Mouse (Mus musculus): ENCODE measurements around the gene Pdcd4. TPM values are rescaled to one million over a fixed set of nuclear protein-coding genes. Genes with fewer than 3 reads are reported as not detected.

Pdcd4 gene
- polyA plus RNA-seq, 1 experiment, result 30.8 TPM

DNA sequence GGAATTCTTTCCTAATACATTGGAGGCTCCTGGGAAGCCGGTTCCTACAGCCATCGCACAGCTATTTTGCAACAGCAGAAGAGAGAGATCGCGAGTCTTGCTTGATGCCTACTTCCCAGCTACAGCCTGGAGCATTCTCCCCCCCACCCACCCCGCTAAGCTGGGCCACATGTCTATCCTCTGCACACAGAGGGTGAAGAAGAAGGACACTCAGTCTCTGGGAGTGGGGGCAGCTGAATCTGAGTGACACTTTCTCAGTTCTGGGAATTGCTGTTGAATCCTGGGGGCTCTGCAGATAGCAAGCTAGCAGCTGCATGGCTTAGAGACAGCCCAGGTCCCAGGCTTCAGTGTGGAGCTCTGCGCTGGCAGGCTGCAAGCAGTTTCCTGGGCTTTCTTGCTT lies 34.1 kb upstream of the Pdcd4 start:
- TF ChIP-seq POLR2A (IDR thresholded peaks at IDR 0.05; ENCODE audit: borderline replicate concordance, extremely low read depth, insufficient read depth, insufficient read length, poor library complexity, severe bottlenecking) (no peak), CTCF (IDR thresholded peaks at IDR 0.05; ENCODE audit: borderline replicate concordance, extremely low read depth, insufficient read depth, insufficient read length) (no peak)
- peak; percentile 54 for DNase-seq (ENCODE audit: low read depth)

DNA sequence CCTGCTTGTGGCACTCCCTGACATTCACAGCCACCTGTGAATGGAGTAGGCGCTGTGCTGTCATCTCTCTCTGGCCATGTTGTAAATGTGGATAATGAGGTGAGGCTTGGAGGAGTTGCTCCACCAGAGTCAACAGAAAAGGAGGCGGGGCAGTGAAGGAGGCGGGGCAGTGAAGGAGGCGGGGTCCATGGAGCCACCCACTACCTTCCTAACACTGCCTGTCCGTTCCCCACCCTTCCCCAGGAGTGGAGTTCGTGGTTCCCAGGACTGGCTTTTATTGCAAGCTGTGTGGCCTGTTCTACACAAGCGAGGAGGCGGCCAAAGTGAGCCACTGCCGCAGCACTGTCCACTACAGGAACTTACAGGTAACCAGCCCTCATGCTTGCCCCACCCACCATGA lies 32.9 kb upstream of the Pdcd4 start:
- no peak for TF ChIP-seq POLR2A (IDR thresholded peaks at IDR 0.05; ENCODE audit: borderline replicate concordance, extremely low read depth, insufficient read depth, insufficient read length, poor library complexity, severe bottlenecking)
- TF ChIP-seq CTCF (IDR thresholded peaks at IDR 0.05; ENCODE audit: borderline replicate concordance, extremely low read depth, insufficient read depth, insufficient read length), result no peak
- no peak for DNase-seq (ENCODE audit: low read depth)

DNA sequence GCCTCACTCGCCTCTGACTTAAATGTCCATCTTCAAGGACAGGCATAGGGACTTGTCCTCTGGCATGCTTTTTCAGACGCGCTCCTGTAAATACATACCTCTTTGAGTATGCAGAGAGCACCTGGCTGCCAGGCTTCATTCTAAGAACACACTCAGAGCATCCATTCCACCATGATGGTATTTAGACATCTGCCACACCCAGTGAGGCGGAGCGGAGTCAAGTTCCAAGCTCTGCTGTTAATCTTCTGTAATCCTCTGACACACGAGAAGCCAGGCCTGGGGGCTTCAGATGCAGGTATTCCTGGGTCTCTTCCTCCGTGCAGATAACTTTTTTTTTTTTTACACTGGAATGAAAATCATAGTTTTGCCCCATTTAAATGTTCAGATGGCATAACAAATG lies 32.4 kb upstream of the Pdcd4 start:
- TF ChIP-seq CTCF (IDR thresholded peaks at IDR 0.05; ENCODE audit: borderline replicate concordance, extremely low read depth, insufficient read depth, insufficient read length) (no peak), POLR2A (IDR thresholded peaks at IDR 0.05; ENCODE audit: borderline replicate concordance, extremely low read depth, insufficient read depth, insufficient read length, poor library complexity, severe bottlenecking) (no peak)
- DNase-seq (ENCODE audit: low read depth), result no peak

DNA sequence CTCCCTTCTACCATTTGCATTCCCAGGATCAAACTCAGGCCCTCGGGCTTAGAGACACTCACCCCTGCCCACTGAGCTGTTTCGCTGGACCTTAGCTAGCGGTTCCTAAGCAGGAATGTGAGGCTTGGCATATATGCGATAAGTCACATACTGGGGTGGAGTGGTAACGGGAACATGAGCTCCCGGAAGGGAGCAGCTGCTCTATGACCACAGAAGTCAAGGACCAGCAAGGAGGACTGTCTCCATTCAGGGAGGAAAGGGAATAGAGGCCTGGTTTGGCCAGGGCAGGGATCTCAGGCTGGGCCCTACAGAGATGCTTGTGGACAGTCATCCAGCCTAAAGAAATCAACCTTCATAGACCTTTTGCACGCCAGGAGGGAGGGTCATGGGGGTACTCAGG lies 30.7 kb upstream of the Pdcd4 start:
- DNase-seq (ENCODE audit: low read depth), result no peak
- TF ChIP-seq POLR2A (IDR thresholded peaks at IDR 0.05; ENCODE audit: borderline replicate concordance, extremely low read depth, insufficient read depth, insufficient read length, poor library complexity, severe bottlenecking) (no peak), CTCF (IDR thresholded peaks at IDR 0.05; ENCODE audit: borderline replicate concordance, extremely low read depth, insufficient read depth, insufficient read length) (no peak)

DNA sequence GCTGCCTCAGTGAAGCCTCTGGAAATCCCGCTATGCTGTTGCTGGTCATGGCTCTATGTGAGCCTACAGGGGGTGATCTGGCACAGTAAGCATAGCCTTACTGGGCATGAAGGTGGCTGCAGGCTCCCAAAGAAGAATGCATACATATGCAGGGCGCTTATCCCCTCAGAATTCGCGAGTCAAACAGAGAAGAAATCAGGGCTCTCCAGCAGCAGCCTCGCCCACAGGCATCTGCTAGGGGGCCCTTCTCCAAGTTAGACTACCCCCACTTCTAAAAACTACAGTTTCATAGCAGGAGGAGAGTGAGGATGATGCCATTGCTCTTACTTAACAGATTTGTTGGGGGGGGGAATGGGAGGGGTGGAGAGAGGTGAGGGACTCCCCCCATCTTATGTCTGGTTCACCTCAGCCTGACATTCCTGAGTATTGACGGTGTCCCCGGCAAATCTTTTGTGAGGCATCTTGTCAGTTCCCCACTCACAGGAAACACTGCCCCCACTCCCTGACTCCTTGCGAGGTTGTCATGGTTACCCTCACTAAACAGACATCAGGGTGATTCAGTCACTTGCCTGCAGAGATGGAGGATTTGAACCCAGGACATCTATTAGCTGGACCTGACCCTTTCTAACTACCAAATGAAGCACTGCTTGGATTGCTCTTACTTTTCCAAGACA lies 29.3 kb upstream of the Pdcd4 start:
- TF ChIP-seq POLR2A (IDR thresholded peaks at IDR 0.05; ENCODE audit: borderline replicate concordance, extremely low read depth, insufficient read depth, insufficient read length, poor library complexity, severe bottlenecking) (no peak), CTCF (IDR thresholded peaks at IDR 0.05; ENCODE audit: borderline replicate concordance, extremely low read depth, insufficient read depth, insufficient read length) (no peak)
- DNase-seq (ENCODE audit: low read depth), result no peak

DNA sequence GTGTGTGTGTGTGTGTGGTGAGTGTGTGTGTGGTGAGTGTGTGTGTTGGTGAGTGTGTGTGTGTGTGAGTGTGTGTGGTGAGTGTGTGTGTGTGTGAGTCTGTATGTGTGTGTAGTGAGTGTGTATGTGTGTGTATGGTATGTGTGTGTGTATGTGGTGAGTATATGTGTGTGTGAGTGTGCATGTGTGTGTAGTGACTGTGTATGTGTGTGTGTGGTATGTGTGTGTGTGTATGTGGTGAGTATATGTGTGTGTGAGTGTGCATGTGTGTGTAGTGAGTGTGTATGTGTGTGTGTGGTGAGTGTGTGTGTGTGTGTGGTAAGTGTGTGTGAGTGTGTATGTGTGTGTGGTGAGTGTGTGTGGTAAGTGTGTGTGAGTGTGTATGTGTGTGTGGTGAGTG lies 24.8 kb upstream of the Pdcd4 start:
- no peak for DNase-seq (ENCODE audit: low read depth)
- TF ChIP-seq CTCF (IDR thresholded peaks at IDR 0.05; ENCODE audit: borderline replicate concordance, extremely low read depth, insufficient read depth, insufficient read length) (no peak), POLR2A (IDR thresholded peaks at IDR 0.05; ENCODE audit: borderline replicate concordance, extremely low read depth, insufficient read depth, insufficient read length, poor library complexity, severe bottlenecking) (no peak)

DNA sequence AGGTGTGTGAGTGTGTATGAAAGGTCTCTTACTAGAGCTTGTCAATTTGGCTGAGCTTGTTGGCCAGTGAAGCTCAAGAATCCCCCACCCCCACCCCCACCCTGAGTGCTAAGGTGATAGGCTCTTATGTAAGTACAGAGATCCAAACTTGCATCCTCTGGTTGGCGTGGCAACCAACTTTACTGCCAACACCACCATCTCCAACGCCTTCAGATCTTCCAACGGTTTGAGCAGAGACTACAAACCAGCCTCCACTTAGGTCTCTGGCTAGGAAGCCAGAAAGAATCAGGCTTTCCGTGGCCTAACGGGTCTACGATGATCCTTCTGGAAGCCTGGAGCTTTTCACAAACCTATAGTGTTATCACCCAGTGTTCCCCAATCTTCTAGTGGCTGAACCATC lies 23.9 kb upstream of the Pdcd4 start:
- TF ChIP-seq CTCF (IDR thresholded peaks at IDR 0.05; ENCODE audit: borderline replicate concordance, extremely low read depth, insufficient read depth, insufficient read length) (no peak), POLR2A (IDR thresholded peaks at IDR 0.05; ENCODE audit: borderline replicate concordance, extremely low read depth, insufficient read depth, insufficient read length, poor library complexity, severe bottlenecking) (no peak)
- no peak for DNase-seq (ENCODE audit: low read depth)

DNA sequence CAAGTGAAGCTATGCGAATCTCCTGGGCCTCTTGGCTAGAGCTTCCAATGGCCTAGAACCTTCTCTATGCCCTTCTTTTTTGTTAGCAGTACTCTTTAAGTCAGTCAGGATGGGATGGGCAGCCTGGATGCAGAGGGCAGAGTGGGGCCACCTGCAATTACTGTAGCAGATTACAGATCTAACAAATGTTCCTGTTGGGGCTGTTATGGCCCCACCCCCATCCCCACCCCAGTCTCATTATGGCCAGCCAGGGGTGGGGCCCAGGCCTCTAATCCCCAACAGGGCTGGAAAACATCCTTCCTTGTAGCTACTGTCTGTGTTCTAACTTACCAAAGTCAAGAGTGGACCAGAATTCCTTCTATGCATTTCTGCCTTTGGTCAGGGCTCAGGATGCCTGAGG lies 23.2 kb upstream of the Pdcd4 start:
- no peak for TF ChIP-seq POLR2A (IDR thresholded peaks at IDR 0.05; ENCODE audit: borderline replicate concordance, extremely low read depth, insufficient read depth, insufficient read length, poor library complexity, severe bottlenecking)
- TF ChIP-seq CTCF (IDR thresholded peaks at IDR 0.05; ENCODE audit: borderline replicate concordance, extremely low read depth, insufficient read depth, insufficient read length), result no peak
- no peak for DNase-seq (ENCODE audit: low read depth)

DNA sequence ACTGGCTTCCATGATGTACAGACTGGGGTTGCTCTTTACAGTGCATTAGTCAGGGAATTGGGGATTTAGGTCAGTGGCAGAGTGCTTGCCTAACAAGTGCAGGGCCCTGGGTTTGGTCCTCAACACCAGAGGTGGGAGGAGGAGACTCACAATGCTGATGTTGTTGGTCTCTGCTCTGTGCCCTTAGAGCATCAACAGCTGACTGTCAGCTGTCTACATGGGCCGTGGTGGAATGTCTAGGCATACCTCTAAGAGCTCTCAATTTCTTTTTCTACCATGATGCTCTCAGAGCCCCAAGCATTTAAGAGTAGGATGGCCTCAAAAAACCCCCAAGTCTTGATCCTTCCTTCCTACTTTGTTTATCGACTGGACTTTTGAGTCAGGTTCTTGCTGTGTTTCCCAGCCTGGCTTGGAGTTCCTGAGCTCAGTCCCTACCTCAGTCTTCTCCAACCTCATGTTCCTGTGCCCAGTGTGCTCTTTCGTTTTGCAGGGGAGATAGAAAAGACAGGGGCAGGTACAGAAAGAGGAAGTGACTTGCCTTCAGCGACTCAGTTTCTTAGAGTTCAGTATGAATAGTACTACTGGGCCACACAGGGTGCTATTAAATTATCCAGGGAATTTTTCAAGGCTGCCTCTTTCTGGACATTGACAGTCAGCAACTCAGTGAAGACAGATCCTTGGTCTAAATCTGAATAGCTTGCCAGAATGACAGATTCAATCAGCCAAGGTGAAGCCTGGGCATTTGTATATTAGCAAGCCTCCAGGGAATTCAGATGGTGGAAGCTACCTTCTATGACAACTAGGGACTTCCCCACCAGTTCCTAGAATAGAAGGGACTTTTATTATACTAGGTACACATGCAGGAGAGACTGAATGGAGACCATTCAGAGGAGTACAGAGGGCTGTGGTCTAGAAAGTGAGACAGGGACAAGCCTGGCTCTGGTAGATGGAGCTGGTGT lies 22.3 kb upstream of the Pdcd4 start:
- no peak for TF ChIP-seq POLR2A (IDR thresholded peaks at IDR 0.05; ENCODE audit: borderline replicate concordance, extremely low read depth, insufficient read depth, insufficient read length, poor library complexity, severe bottlenecking)
- no peak for TF ChIP-seq CTCF (IDR thresholded peaks at IDR 0.05; ENCODE audit: borderline replicate concordance, extremely low read depth, insufficient read depth, insufficient read length)

DNA sequence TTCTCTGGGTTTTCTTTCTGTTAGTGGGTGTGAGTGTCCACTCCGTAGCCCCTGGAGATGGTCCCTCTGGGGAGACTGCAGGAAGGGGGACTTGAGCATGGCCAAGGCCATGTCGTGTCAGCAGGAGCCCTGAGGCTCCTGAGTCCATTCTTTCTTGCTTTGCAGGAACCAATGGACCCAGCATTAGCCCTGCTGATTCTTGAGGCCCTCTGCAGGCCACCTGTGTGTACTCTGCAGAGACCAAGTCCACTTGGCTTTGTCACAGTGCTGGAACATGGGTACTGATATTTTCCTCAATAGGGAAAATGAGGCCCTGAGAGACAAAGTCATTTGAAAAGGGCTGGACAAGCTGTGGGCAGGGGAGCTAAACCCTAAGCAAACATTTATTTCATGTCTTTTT lies 21.5 kb upstream of the Pdcd4 start:
- DNase-seq (ENCODE audit: low read depth), result no peak
- no peak for TF ChIP-seq CTCF (IDR thresholded peaks at IDR 0.05; ENCODE audit: borderline replicate concordance, extremely low read depth, insufficient read depth, insufficient read length)
- no peak for TF ChIP-seq POLR2A (IDR thresholded peaks at IDR 0.05; ENCODE audit: borderline replicate concordance, extremely low read depth, insufficient read depth, insufficient read length, poor library complexity, severe bottlenecking)

More for the DNA sequence above, 22.3 kb upstream of the Pdcd4 start:
- no peak for DNase-seq (ENCODE audit: low read depth)

DNA sequence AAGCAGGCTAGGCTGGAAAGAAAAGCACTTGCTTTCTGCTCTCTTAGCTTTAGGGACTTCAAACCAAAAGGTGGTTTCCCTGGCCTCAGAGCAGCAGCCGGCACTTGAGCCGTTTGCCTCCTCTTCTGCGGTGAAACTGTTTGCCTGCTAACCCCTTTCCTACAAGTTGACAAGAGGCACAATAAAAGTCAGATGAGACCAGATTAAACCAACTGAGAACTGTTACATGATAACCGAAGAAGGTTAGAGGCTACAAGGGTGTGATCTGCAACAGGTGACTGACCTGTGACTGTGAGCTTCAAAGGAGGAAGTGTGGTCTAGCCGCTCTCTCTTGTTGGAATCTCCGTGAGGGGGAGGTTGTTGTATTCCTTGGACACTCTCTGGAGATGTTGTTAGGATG lies 20.5 kb upstream of the Pdcd4 start:
- TF ChIP-seq CTCF (IDR thresholded peaks at IDR 0.05; ENCODE audit: borderline replicate concordance, extremely low read depth, insufficient read depth, insufficient read length), result no peak
- TF ChIP-seq POLR2A (IDR thresholded peaks at IDR 0.05; ENCODE audit: borderline replicate concordance, extremely low read depth, insufficient read depth, insufficient read length, poor library complexity, severe bottlenecking), result no peak

More for the DNA sequence above, 20.5 kb upstream of the Pdcd4 start:
- DNase-seq (ENCODE audit: low read depth), result no peak

Measured in brain, embryonic 14.5 days (tissue).